In genomic region chr13:21710821-21711525, GRCm38 (mm10) we compare ENCODE assay signal across 8 mouse cellular contexts. TPM values are rescaled to one million over a fixed set of nuclear protein-coding genes. Genes with fewer than 3 reads are reported as not detected.
DNase-seq lines count a peak whose midpoint lies in the region; ATAC-seq and TF ChIP-seq lines count a peak whose summit lies in the region.

No protein-coding gene starts in this region.

- WGBS in hindbrain, embryonic 16.5 days, result 2% methylated on average over 22 of the region's 22 CpGs
- WGBS in macrophage (ENCODE audit: missing documents), result 9% methylated on average over 22 of the region's 22 CpGs

- no peaks in the 10 kb centered on the region for H3K27me3 ChIP-seq in hindbrain, embryonic 16.5 days (replicated peaks; ENCODE audit: control insufficient read depth, insufficient read depth, low read length)

- TF ChIP-seq CTCF in gastrocnemius, adult 2 months (IDR thresholded peaks at IDR 0.05), result no peak
- TF ChIP-seq CTCF in left cerebral cortex, adult 2 months (IDR thresholded peaks at IDR 0.05), result no peak

- H3K79me2 ChIP-seq in macrophage (ENCODE audit: inconsistent target), result no peaks in the 10 kb centered on the region

- H3K4me2 ChIP-seq in hindbrain, embryonic 16.5 days (ENCODE audit: low read length), result peak overlapping the region; percentile 79

- peak overlapping the region; percentile 87 for H3K27ac ChIP-seq in gastrocnemius, adult 2 months
- no peak overlapping the region for H3K27ac ChIP-seq in hindbrain, embryonic 16.5 days (ENCODE audit: low read depth, low read length)
- H3K27ac ChIP-seq in left cerebral cortex, adult 2 months, result peak overlapping the region; percentile 13; the same call in 1 of the 2 replicates
- no peak overlapping the region for H3K27ac ChIP-seq in macrophage

- H3K9ac ChIP-seq in hindbrain, embryonic 16.5 days (ENCODE audit: low read depth, low read length), result peak overlapping the region; percentile 57

- no peaks in the 10 kb centered on the region for H3K9me3 ChIP-seq in hindbrain, embryonic 16.5 days (ENCODE audit: control insufficient read depth, low read length)

- H3K4me1 ChIP-seq in hindbrain, embryonic 16.5 days (ENCODE audit: control insufficient read depth, insufficient read depth, low read depth, low read length), result peaks cover 8% of the 10 kb centered on the region

- no peaks in the 10 kb centered on the region for H3K36me3 ChIP-seq in hindbrain, embryonic 16.5 days (ENCODE audit: control insufficient read depth, insufficient read depth, low read length)
- no peaks in the 10 kb centered on the region for H3K36me3 ChIP-seq in macrophage (ENCODE audit: inconsistent target)

- intact Hi-C loops in gastrocnemius, adult 2 months (cut with DNase I), result loop anchor here (5.0 to 10.0 kb wide), 5 partner anchors 74 to 1974 kb away; partner anchors contain the start of genes Hist1h1b, Hist1h2ac, Hist1h2af and Hist1h2an
- intact Hi-C loops in left cerebral cortex, adult 2 months (cut with DNase I), result loop anchor here (1.0 to 10.0 kb wide), 11 partner anchors 40 to 1910 kb away; partner anchors contain the start of genes Hist1h2af, Hist1h2be, Hist1h4h and Hist1h4k

- peak; percentile 62 for ATAC-seq in activated CD4-positive, CD25-positive, alpha-beta regulatory T cell, adult 4 months
- ATAC-seq in common myeloid progenitor, adult 5-6 weeks (replicated peaks; ENCODE audit: low read depth, poor library complexity, severe bottlenecking), result peak; percentile 17; the same call in 1 of the 2 replicates
- peak; percentile 90 for ATAC-seq in hindbrain, embryonic 16.5 days

- DNase-seq in gastrocnemius, adult 2 months, result peak; percentile 70
- peak; percentile 81 for DNase-seq in left cerebral cortex, adult 2 months (ENCODE audit: extremely low spot score in 1 of 2, low spot score in 2 of 2)
- DNase-seq in right cerebral cortex, adult 18-20 months, result peak; percentile 77
- DNase-seq in urinary bladder, postnatal 14 days (ENCODE audit: low spot score), result peak; percentile 74

- peak overlapping the region; percentile 89 for H3K4me3 ChIP-seq in gastrocnemius, adult 2 months
- H3K4me3 ChIP-seq in hindbrain, embryonic 16.5 days (ENCODE audit: low read length), result peak overlapping the region; percentile 71
- peak overlapping the region; percentile 96 for H3K4me3 ChIP-seq in left cerebral cortex, adult 2 months
- H3K4me3 ChIP-seq in macrophage (ENCODE audit: inconsistent target), result peak overlapping the region; percentile 87

RNA-seq across cellular contexts. Expression of gene Hist1h2bl, which starts 5.0 kb away (rescaled TPM):
- polyA plus RNA-seq in activated CD4-positive, CD25-positive, alpha-beta regulatory T cell, adult 4 months (2017; shearing (Covaris generic)), result 1 to 10 TPM in 1 of 2 experiments, not detected in 1; 1.2 TPM
- 401 and 517 TPM in 2 replicates for total RNA-seq in common myeloid progenitor, adult 5-6 weeks (2017)
- total RNA-seq in gastrocnemius, adult 2 months (2021), result 1 to 10 TPM; 3.9 to 6.5 TPM
- polyA plus RNA-seq in hindbrain, embryonic 16.5 days (2015; fragmentation: Nextera tagmentation; extraction: Ambion mirVana), result not detected in 2 replicates
- 10 to 100 TPM; 23.7 to 28.5 TPM for total RNA-seq in left cerebral cortex, adult 2 months (2021)
- total RNA-seq in macrophage (2018; cell fraction: chromatin; rRNA removed), result 1 to 10 TPM in 2 of 26 experiments, not detected in 24; 4.9 to 5.7 TPM
- 10 to 100 TPM in 3 of 26 experiments, 1 to 10 TPM in 22, not detected in 1; 1.9 to 13.9 (median 4.7) TPM for total RNA-seq in macrophage (2018; cell fraction: cytosol; rRNA removed)
- 1 to 10 TPM in 5 of 26 experiments, not detected in 21; 3.4 to 8.9 (median 3.6) TPM for total RNA-seq in macrophage (2018; cell fraction: nucleus; rRNA removed)
- not detected in 3 replicates for polyA plus RNA-seq in macrophage (2018)

RNA-seq across cellular contexts. Expression of gene Hist1h2ai, which starts 5.2 kb away (rescaled TPM):
- 1 to 10 TPM in 1 of 2 experiments, not detected in 1; 5.1 TPM for polyA plus RNA-seq in activated CD4-positive, CD25-positive, alpha-beta regulatory T cell, adult 4 months (2017; shearing (Covaris generic))
- total RNA-seq in common myeloid progenitor, adult 5-6 weeks (2017), result 1,241 and 1,337 TPM in 2 replicates
- total RNA-seq in gastrocnemius, adult 2 months (2021), result 1 to 10 TPM in 1 of 2 experiments, not detected in 1; 2.2 TPM
- 5.1 and 6.5 TPM in 2 replicates for polyA plus RNA-seq in hindbrain, embryonic 16.5 days (2015; fragmentation: Nextera tagmentation; extraction: Ambion mirVana)
- 10 to 100 TPM; 25.4 to 32.6 TPM for total RNA-seq in left cerebral cortex, adult 2 months (2021)
- 10 to 100 TPM in 8 of 26 experiments, 1 to 10 TPM in 5, not detected in 13; 4.0 to 22.3 (median 10.1) TPM for total RNA-seq in macrophage (2018; cell fraction: chromatin; rRNA removed)
- total RNA-seq in macrophage (2018; cell fraction: cytosol; rRNA removed), result 10 to 100 TPM in 19 of 26 experiments, 1 to 10 TPM in 7; 4.4 to 64.5 (median 19.2) TPM
- total RNA-seq in macrophage (2018; cell fraction: nucleus; rRNA removed), result 10 to 100 TPM in 7 of 26 experiments, 1 to 10 TPM in 11, not detected in 8; 3.0 to 27.8 (median 7.8) TPM
- not detected in 3 replicates for polyA plus RNA-seq in macrophage (2018)

RNA-seq across cellular contexts. Expression of gene Hist1h3h, which starts 6.5 kb away (rescaled TPM):
- polyA plus RNA-seq in activated CD4-positive, CD25-positive, alpha-beta regulatory T cell, adult 4 months (2017; shearing (Covaris generic)), result 1 to 10 TPM in 1 of 2 experiments, not detected in 1; 6.0 TPM
- 145 and 293 TPM in 2 replicates for total RNA-seq in common myeloid progenitor, adult 5-6 weeks (2017)
- 1 to 10 TPM; 1.2 to 2.1 TPM for total RNA-seq in gastrocnemius, adult 2 months (2021)
- 0.98 TPM in 1 of 2 replicates, not detected in the other for polyA plus RNA-seq in hindbrain, embryonic 16.5 days (2015; fragmentation: Nextera tagmentation; extraction: Ambion mirVana)
- total RNA-seq in left cerebral cortex, adult 2 months (2021), result 10 to 100 TPM; 54.6 to 74.2 TPM
- 10 to 100 TPM in 4 of 26 experiments, 1 to 10 TPM in 11, not detected in 11; 4.3 to 26.8 (median 8.4) TPM for total RNA-seq in macrophage (2018; cell fraction: chromatin; rRNA removed)
- total RNA-seq in macrophage (2018; cell fraction: cytosol; rRNA removed), result 10 to 100 TPM in 19 of 26 experiments, 1 to 10 TPM in 7; 3.3 to 55.4 (median 17.2) TPM
- total RNA-seq in macrophage (2018; cell fraction: nucleus; rRNA removed), result 10 to 100 TPM in 5 of 26 experiments, 1 to 10 TPM in 11, not detected in 10; 2.5 to 43.2 (median 6.7) TPM
- polyA plus RNA-seq in macrophage (2018), result 1.6 TPM in 1 of 3 replicates, not detected in the others

RNA-seq across cellular contexts. Expression of gene Hist1h2bm, which starts 10.9 kb away (rescaled TPM):
- 1 to 10 TPM; 2.4 to 2.8 TPM for polyA plus RNA-seq in activated CD4-positive, CD25-positive, alpha-beta regulatory T cell, adult 4 months (2017; shearing (Covaris generic))
- total RNA-seq in common myeloid progenitor, adult 5-6 weeks (2017), result 379 and 469 TPM in 2 replicates
- total RNA-seq in gastrocnemius, adult 2 months (2021), result 1 to 10 TPM in 1 of 2 experiments, not detected in 1; 1.2 TPM
- 0.50 and 1.2 TPM in 2 replicates for polyA plus RNA-seq in hindbrain, embryonic 16.5 days (2015; fragmentation: Nextera tagmentation; extraction: Ambion mirVana)
- 1 to 10 TPM; 4.8 to 5.4 TPM for total RNA-seq in left cerebral cortex, adult 2 months (2021)
- total RNA-seq in macrophage (2018; cell fraction: chromatin; rRNA removed), result 1 to 10 TPM in 10 of 26 experiments, not detected in 16; 2.3 to 6.3 (median 3.2) TPM
- 10 to 100 TPM in 18 of 26 experiments, 1 to 10 TPM in 8; 3.5 to 37.0 (median 11.5) TPM for total RNA-seq in macrophage (2018; cell fraction: cytosol; rRNA removed)
- 10 to 100 TPM in 2 of 26 experiments, 1 to 10 TPM in 13, not detected in 11; 1.5 to 21.3 (median 2.7) TPM for total RNA-seq in macrophage (2018; cell fraction: nucleus; rRNA removed)
- polyA plus RNA-seq in macrophage (2018), result not detected in 3 replicates

RNA-seq across cellular contexts. Expression of gene Olfr1359, which starts 13.1 kb away (rescaled TPM):
- not detected for polyA plus RNA-seq in activated CD4-positive, CD25-positive, alpha-beta regulatory T cell, adult 4 months (2017; shearing (Covaris generic))
- not detected in 2 replicates for total RNA-seq in common myeloid progenitor, adult 5-6 weeks (2017)
- total RNA-seq in gastrocnemius, adult 2 months (2021), result not detected
- not detected in 2 replicates for polyA plus RNA-seq in hindbrain, embryonic 16.5 days (2015; fragmentation: Nextera tagmentation; extraction: Ambion mirVana)
- total RNA-seq in left cerebral cortex, adult 2 months (2021), result not detected
- not detected for total RNA-seq in macrophage (2018; cell fraction: chromatin; rRNA removed)
- not detected for total RNA-seq in macrophage (2018; cell fraction: cytosol; rRNA removed)
- not detected for total RNA-seq in macrophage (2018; cell fraction: nucleus; rRNA removed)
- not detected in 3 replicates for polyA plus RNA-seq in macrophage (2018)

Comparison
In these comparisons a context has a peak if more than half of its experiments do, and no peak if none do; other contexts are left out.
1. ATAC-seq: peak in every context shown above with its lines; median percentile 90 in hindbrain, embryonic 16.5 days; 62 in activated CD4-positive, CD25-positive, alpha-beta regulatory T cell, adult 4 months; 17 in common myeloid progenitor, adult 5-6 weeks.
2. H3K27ac ChIP-seq: peak in gastrocnemius, adult 2 months (single experiment) and left cerebral cortex, adult 2 months (single experiment); none in hindbrain, embryonic 16.5 days (single experiment) and macrophage (single experiment).
3. RNA of gene Hist1h2bl, which starts 5.0 kb away (total RNA-seq): 401 to 517 TPM in common myeloid progenitor, adult 5-6 weeks; 23.7 to 28.5 TPM in left cerebral cortex, adult 2 months and 3.9 to 6.5 TPM in gastrocnemius, adult 2 months; every median in the first group is over 10 times any median in the second.
4. RNA of gene Hist1h2ai, which starts 5.2 kb away (total RNA-seq): 1,241 to 1,337 TPM in common myeloid progenitor, adult 5-6 weeks; 25.4 to 32.6 TPM in left cerebral cortex, adult 2 months and 2.2 TPM in gastrocnemius, adult 2 months; every median in the first group is over 10 times any median in the second.
5. RNA of gene Hist1h3h, which starts 6.5 kb away (total RNA-seq): 145 to 293 TPM in common myeloid progenitor, adult 5-6 weeks and 54.6 to 74.2 TPM in left cerebral cortex, adult 2 months; 1.2 to 2.1 TPM in gastrocnemius, adult 2 months; every median in the first group is over 10 times any median in the second.
6. Peak in every context shown above with its lines, with median percentiles within 50 percentile points of each other: DNase-seq and H3K4me3 ChIP-seq.